Mouse (Mus musculus) liver, adult 2 months (tissue): ENCODE measurements around the gene Ankfn1.

Experiments used
- CTCF ChIP-seq: fragments of 200-500 bp; IDR thresholded peaks from 2 replicates; pipeline ENCODE4 v1.5.1; 2011; ENCODE audit warnings: low read depth, low read length, control low read depth
- POLR2A ChIP-seq: fragments of 200-500 bp; IDR thresholded peaks from 2 replicates; pipeline ENCODE4 v1.6.1; 2011; ENCODE audit warnings: low read length, control low read depth; ENCODE audit not compliant: insufficient read depth; ENCODE audit errors: extremely low read depth

DNA sequence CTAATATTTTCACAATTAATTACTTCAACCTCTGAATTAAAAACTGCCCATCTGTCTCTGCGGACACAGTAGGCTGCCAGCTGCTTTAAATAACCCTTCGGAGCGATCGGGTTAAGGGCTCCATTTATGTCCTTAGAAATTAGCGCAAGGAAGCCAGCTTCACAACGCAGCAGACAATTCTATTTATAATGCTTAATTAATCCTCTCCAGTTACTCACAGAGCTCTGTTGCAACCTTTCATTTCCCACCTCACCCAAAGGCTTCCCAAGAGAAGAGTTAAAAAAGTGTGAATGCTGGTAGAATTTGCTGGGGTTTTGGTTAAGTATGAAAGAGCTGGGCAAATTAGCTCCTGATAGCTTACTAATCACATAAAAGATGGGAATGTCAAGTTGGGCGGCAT is 275.7 kb downstream of the Ankfn1 start:
- TF ChIP-seq CTCF (no peak), POLR2A (no peak)
